Mouse (Mus musculus) lung, adult 18-20 months (tissue): Measurements from ENCODE around the gene Dkc1.

Experiments used
- DNase-seq, 2 experiments: peaks; one replicate each; pipeline ENCODE4 v3.0.0; 2022; ENCODE audit warnings: mixed read lengths in 2 of 2

Gene Dkc1

GRCm38 (mm10) chrX:75143124-75143555 is 47.5 kb downstream of the Dkc1 start:
- DNase-seq: peak in 1 of 2 experiments; percentile 3

GRCm38 (mm10) chrX:75148414-75148813 is 52.8 kb downstream of the Dkc1 start:
- no peak for DNase-seq

GRCm38 (mm10) chrX:75150304-75150703 is 54.6 kb downstream of the Dkc1 start:
- no peak for DNase-seq

GRCm38 (mm10) chrX:75152249-75152648 is 56.6 kb downstream of the Dkc1 start:
- no peak for DNase-seq

- peak; percentile 36 to 39 for DNase-seq
Measured at GRCm38 (mm10) chrX:75155576-75156243, 60.1 kb downstream of the Dkc1 start.
